Mouse (Mus musculus): Measurements from ENCODE around the gene Gm3336. TPM values are rescaled to one million over a fixed set of nuclear protein-coding genes. Genes with fewer than 3 reads are reported as not detected.

The Gm3336 gene
- total RNA-seq, 2 experiments from 2014 or later: 0.12 TPM; not detected in 1

GRCm38 (mm10) chr8:70762118-70762517, 43.8 kb downstream of the Gm3336 start:
- ATAC-seq (replicated peaks; ENCODE audit: poor library complexity): no peak

DNA sequence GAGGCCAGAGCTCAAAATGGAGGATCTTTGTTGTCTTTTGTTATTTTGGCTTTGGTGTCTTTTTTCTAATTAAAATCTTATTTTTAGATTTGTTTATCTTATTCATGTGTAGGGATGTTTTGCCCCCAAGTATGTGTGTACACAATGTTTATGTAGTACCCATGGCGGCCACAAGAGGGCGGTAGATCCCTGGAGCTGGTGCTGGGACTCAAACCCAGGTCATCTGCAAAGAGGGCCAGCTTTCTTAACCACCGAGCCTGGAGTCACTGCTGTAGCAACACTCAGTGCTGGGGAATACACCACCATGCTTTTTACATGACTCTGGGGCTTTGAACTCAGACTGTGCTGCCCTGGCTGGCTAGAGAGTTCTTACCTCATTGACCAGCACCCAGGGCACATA, 45.0 kb downstream of the Gm3336 start:
- ATAC-seq (replicated peaks; ENCODE audit: poor library complexity): 0 out of 2 replicates have a peak, but pooled peaks have one; percentile 5

DNA sequence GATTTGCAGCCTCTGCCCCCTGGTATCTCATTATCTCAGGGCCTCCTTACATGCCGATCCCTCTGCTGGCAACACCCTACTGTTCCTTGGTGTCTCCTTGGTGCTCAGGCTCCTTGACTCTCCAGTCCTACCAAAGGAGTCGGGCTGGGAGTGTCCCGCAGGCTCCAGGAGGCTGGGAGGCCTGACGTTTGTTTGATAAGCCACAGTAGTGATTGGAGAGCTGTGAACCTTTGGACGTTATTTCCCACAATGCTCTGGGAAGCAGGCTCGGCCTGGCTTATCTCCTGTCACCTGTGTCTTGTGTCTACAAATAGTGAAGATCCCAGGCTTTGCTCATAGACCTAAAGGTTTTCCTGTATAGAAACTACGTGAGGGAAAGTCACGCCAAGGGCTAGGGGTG, 45.7 kb downstream of the Gm3336 start:
- peak; percentile 18 for ATAC-seq (replicated peaks; ENCODE audit: poor library complexity)

- ATAC-seq (replicated peaks; ENCODE audit: poor library complexity): no peak
Observed at GRCm38 (mm10) chr8:70764676-70765075, 46.3 kb downstream of the Gm3336 start.

DNA sequence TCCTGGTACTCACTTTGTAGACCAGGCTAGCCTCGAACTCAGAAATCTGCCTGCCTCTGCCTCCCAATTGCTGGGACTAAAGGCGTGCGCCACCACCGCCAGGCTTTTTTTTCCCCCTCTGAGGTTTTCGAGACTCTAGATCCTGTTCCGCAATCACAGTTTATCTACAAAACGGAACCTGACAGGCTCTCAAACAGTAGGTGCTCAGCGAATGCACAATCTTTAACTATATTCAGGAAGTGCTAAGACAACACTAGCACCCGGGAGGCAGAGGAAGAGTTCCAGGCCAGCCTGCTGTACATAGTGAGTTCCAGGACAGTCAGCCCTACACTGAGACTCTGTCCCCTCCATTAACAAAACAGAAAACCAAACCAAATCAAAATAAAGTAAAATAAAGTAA, 47.0 kb downstream of the Gm3336 start:
- ATAC-seq (replicated peaks; ENCODE audit: poor library complexity): no peak

- no peak for ATAC-seq (replicated peaks; ENCODE audit: poor library complexity)
Observed at GRCm38 (mm10) chr8:70765838-70766570, 47.7 kb downstream of the Gm3336 start.

- 0 out of 2 replicates have a peak, but pooled peaks have one; percentile 15 for ATAC-seq (replicated peaks; ENCODE audit: poor library complexity)
Observed at GRCm38 (mm10) chr8:70766571-70767440, 48.5 kb downstream of the Gm3336 start.

GRCm38 (mm10) chr8:70767503-70767902, 49.2 kb downstream of the Gm3336 start:
- ATAC-seq (replicated peaks; ENCODE audit: poor library complexity): no peak

DNA sequence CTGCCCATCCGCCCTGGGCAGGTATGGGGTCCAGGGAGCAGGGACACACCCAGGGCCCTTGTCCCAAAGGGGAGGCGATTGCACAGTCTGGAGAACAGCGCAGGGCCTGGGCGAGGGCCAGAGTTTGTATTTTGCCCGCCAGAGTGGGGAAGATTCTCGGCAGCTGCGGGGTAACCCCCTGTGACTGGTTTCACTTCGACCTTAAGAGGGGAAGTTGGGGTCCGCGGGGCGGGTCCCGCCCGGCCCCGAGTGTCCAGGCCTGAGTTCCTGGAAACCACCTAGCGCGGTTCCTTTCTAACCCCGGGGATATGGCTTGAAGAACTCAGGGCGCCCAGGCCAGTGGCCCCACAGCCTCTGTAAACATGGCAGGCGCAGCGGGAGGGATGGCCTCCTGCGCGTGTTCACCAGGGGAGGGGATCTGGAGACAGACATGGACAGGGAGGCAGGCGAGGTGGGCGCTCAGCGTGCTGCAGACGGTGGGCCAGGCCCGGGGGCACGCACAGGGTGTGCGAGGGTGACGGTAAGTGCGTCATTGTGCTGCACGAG, 50.0 kb downstream of the Gm3336 start:
- ATAC-seq (replicated peaks; ENCODE audit: poor library complexity): no peak

- no peak for ATAC-seq (replicated peaks; ENCODE audit: poor library complexity)
Observed at GRCm38 (mm10) chr8:70768956-70769355, 50.6 kb downstream of the Gm3336 start.

GRCm38 (mm10) chr8:70769359-70769758, 51.0 kb downstream of the Gm3336 start:
- peak; percentile 79 for ATAC-seq (replicated peaks; ENCODE audit: poor library complexity)

GRCm38 (mm10) chr8:70769858-70770257, 51.5 kb downstream of the Gm3336 start:
- 0 out of 2 replicates have a peak, but pooled peaks have one; percentile 12 for ATAC-seq (replicated peaks; ENCODE audit: poor library complexity)

GRCm38 (mm10) chr8:70770748-70771147, 52.4 kb downstream of the Gm3336 start:
- no peak for ATAC-seq (replicated peaks; ENCODE audit: poor library complexity)

DNA sequence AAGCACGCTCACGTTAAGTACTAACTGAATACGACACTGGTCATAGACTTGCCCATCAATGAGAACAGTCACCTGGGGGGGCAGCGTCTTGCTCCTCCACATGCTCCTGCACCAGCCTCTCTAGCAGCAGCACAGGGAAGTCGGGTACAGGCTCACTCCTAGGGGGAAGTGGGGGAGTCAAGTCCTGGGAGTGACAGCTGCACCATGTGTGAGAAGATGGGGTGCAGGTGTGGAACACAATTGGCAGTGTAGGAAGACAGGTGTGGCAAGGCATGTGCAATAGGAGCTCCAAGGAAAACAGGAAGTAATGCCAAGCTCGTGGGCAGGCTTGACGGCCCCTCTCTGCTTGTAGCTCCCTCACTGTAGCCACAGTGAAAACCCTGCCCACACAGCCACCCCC, 52.9 kb downstream of the Gm3336 start:
- ATAC-seq (replicated peaks; ENCODE audit: poor library complexity): no peak

GRCm38 (mm10) chr8:70772075-70772474, 53.7 kb downstream of the Gm3336 start:
- no peak for ATAC-seq (replicated peaks; ENCODE audit: poor library complexity)

Other genes with a start within 250 kb of the Gm3336 start
- gene Klhl26, start 241.6 kb upstream of the Gm3336 start, total RNA-seq (2015): 4.7 and 5.1 TPM in 2 replicates
- gene Klhl26, start 241.6 kb upstream of the Gm3336 start, total RNA-seq (2017): 3.5 and 3.6 TPM in 2 replicates
- not detected in 2 replicates for gene Tmem59l, start 231.2 kb upstream of the Gm3336 start, total RNA-seq (2015)
- not detected in 2 replicates for gene Tmem59l, start 231.2 kb upstream of the Gm3336 start, total RNA-seq (2017)
- not detected in 2 replicates for gene Crlf1, start 225.4 kb upstream of the Gm3336 start, total RNA-seq (2015)
- not detected in 2 replicates for gene Crlf1, start 225.4 kb upstream of the Gm3336 start, total RNA-seq (2017)
- 40.6 and 41.3 TPM in 2 replicates for gene Rex1bd, start 211.8 kb upstream of the Gm3336 start, total RNA-seq (2015)
- gene Rex1bd, start 211.8 kb upstream of the Gm3336 start, total RNA-seq (2017): 42.1 and 50.4 TPM in 2 replicates
- 3,077 and 3,244 TPM in 2 replicates for gene Uba52, start 207.7 kb upstream of the Gm3336 start, total RNA-seq (2015)
- gene Uba52, start 207.7 kb upstream of the Gm3336 start, total RNA-seq (2017): 4,035 and 5,307 TPM in 2 replicates
- gene Fkbp8, start 190.8 kb upstream of the Gm3336 start, total RNA-seq (2015): 74.6 and 90.4 TPM in 2 replicates
- gene Fkbp8, start 190.8 kb upstream of the Gm3336 start, total RNA-seq (2017): 114 and 133 TPM in 2 replicates
- gene Kxd1, start 190.6 kb upstream of the Gm3336 start, total RNA-seq (2015): 88.0 and 106 TPM in 2 replicates
- 63.1 and 84.4 TPM in 2 replicates for gene Kxd1, start 190.6 kb upstream of the Gm3336 start, total RNA-seq (2017)
- gene Ell, start 179.1 kb upstream of the Gm3336 start, total RNA-seq (2015): 8.5 and 8.7 TPM in 2 replicates
- 9.1 and 9.5 TPM in 2 replicates for gene Ell, start 179.1 kb upstream of the Gm3336 start, total RNA-seq (2017)
- gene Isyna1, start 124.2 kb upstream of the Gm3336 start, total RNA-seq (2015): 26.1 and 39.0 TPM in 2 replicates
- gene Isyna1, start 124.2 kb upstream of the Gm3336 start, total RNA-seq (2017): 42.9 and 45.4 TPM in 2 replicates
- gene Ssbp4, start 109.7 kb upstream of the Gm3336 start, total RNA-seq (2015): 31.6 and 40.7 TPM in 2 replicates
- gene Ssbp4, start 109.7 kb upstream of the Gm3336 start, total RNA-seq (2017): 40.2 and 69.7 TPM in 2 replicates
- gene Lrrc25, start 102.4 kb upstream of the Gm3336 start, total RNA-seq (2015): 6.2 and 12.9 TPM in 2 replicates
- gene Lrrc25, start 102.4 kb upstream of the Gm3336 start, total RNA-seq (2017): 4.7 and 5.4 TPM in 2 replicates
- gene Gdf15, start 86.1 kb upstream of the Gm3336 start, total RNA-seq (2015): not detected in 2 replicates
- gene Gdf15, start 86.1 kb upstream of the Gm3336 start, total RNA-seq (2017): not detected in 2 replicates
- gene Pgpep1, start 58.2 kb upstream of the Gm3336 start, total RNA-seq (2015): 11.7 and 11.8 TPM in 2 replicates
- 3.6 and 5.2 TPM in 2 replicates for gene Pgpep1, start 58.2 kb upstream of the Gm3336 start, total RNA-seq (2017)
- 121 and 125 TPM in 2 replicates for gene Lsm4, start 45.3 kb upstream of the Gm3336 start, total RNA-seq (2015)
- gene Lsm4, start 45.3 kb upstream of the Gm3336 start, total RNA-seq (2017): 214 and 249 TPM in 2 replicates
- gene Jund, start 19.6 kb upstream of the Gm3336 start, total RNA-seq (2015): 16.1 and 29.1 TPM in 2 replicates
- gene Jund, start 19.6 kb upstream of the Gm3336 start, total RNA-seq (2017): 19.8 and 21.0 TPM in 2 replicates
- 0.07 TPM in 1 of 2 replicates, not detected in the other for gene Iqcn, start 15.1 kb upstream of the Gm3336 start, total RNA-seq (2015)
- gene Iqcn, start 15.1 kb upstream of the Gm3336 start, total RNA-seq (2017): not detected in 2 replicates
- 0.39 TPM in 1 of 2 replicates, not detected in the other for gene Pde4c, start 5.2 kb downstream of the Gm3336 start, total RNA-seq (2015)
- not detected in 2 replicates for gene Pde4c, start 5.2 kb downstream of the Gm3336 start, total RNA-seq (2017)
- 2.6 and 3.6 TPM in 2 replicates for gene Rab3a, start 36.1 kb downstream of the Gm3336 start, total RNA-seq (2015)
- gene Rab3a, start 36.1 kb downstream of the Gm3336 start, total RNA-seq (2017): 2.1 and 6.6 TPM in 2 replicates
- 37.4 and 41.4 TPM in 2 replicates for gene Mpv17l2, start 42.4 kb downstream of the Gm3336 start, total RNA-seq (2015)
- 10.2 and 10.4 TPM in 2 replicates for gene Mpv17l2, start 42.4 kb downstream of the Gm3336 start, total RNA-seq (2017)
- gene Pik3r2, start 58.2 kb downstream of the Gm3336 start, total RNA-seq (2015): 5.7 and 6.0 TPM in 2 replicates
- gene Pik3r2, start 58.2 kb downstream of the Gm3336 start, total RNA-seq (2017): 18.1 and 18.5 TPM in 2 replicates
- 48.7 and 50.0 TPM in 2 replicates for gene Mast3, start 86.5 kb downstream of the Gm3336 start, total RNA-seq (2015)
- gene Mast3, start 86.5 kb downstream of the Gm3336 start, total RNA-seq (2017): 13.9 and 16.7 TPM in 2 replicates
- gene Il12rb1, start 89.9 kb downstream of the Gm3336 start, total RNA-seq (2015): 0.07 and 0.64 TPM in 2 replicates
- 1.0 and 1.7 TPM in 2 replicates for gene Il12rb1, start 89.9 kb downstream of the Gm3336 start, total RNA-seq (2017)
- gene Arrdc2, start 121.2 kb downstream of the Gm3336 start, total RNA-seq (2015): 6.0 and 8.6 TPM in 2 replicates
- gene Arrdc2, start 121.2 kb downstream of the Gm3336 start, total RNA-seq (2017): 4.8 and 8.8 TPM in 2 replicates
- 0.12 and 0.42 TPM in 2 replicates for gene Kcnn1, start 144.7 kb downstream of the Gm3336 start, total RNA-seq (2015)
- 0.84 and 0.92 TPM in 2 replicates for gene Kcnn1, start 144.7 kb downstream of the Gm3336 start, total RNA-seq (2017)
- 27.6 and 37.2 TPM in 2 replicates for gene Ccdc124, start 155.4 kb downstream of the Gm3336 start, total RNA-seq (2015)
- 33.9 and 37.1 TPM in 2 replicates for gene Ccdc124, start 155.4 kb downstream of the Gm3336 start, total RNA-seq (2017)
- gene Slc5a5, start 174.2 kb downstream of the Gm3336 start, total RNA-seq (2015): 0.07 TPM in 1 of 2 replicates, not detected in the other
- not detected in 2 replicates for gene Slc5a5, start 174.2 kb downstream of the Gm3336 start, total RNA-seq (2017)
- 7,432 and 8,014 TPM in 2 replicates for gene Rpl18a, start 178.9 kb downstream of the Gm3336 start, total RNA-seq (2015)
- gene Rpl18a, start 178.9 kb downstream of the Gm3336 start, total RNA-seq (2017): 2,240 and 2,571 TPM in 2 replicates
- gene Map1s, start 187.4 kb downstream of the Gm3336 start, total RNA-seq (2015): 14.4 and 14.7 TPM in 2 replicates
- gene Map1s, start 187.4 kb downstream of the Gm3336 start, total RNA-seq (2017): 13.2 and 14.4 TPM in 2 replicates

All from megakaryocyte progenitor cell, adult 5-6 weeks (primary cell).